Mouse (Mus musculus) embryonic facial prominence, embryonic 15.5 days (tissue): Measurements from ENCODE around the gene 2900011O08Rik. TPM values are rescaled to one million over a fixed set of nuclear protein-coding genes. Genes with fewer than 3 reads are reported as not detected.
"Not testable (repeated sequence)": the region's sequence is repeated elsewhere in the genome, so short reads cannot be mapped to it uniquely, and the experiment has no call there.

ENCODE experiments used
- ATAC-seq: fragments of 200-750 bp; cut with Nextera tagmentation; 2 replicates; pipeline ENCODE4 v1.8.0; 2017; ENCODE audit warnings: low read depth, moderate TSS enrichment; ENCODE audit not compliant: insufficient number of reproducible peaks, low FRiP score, low TSS enrichment
- H3K27ac ChIP-seq: fragments of 300-500 bp; sonication (generic); replicated peaks from 2 replicates; pipeline ENCODE4 v1.5.1; 2015; ENCODE audit warnings: mild to moderate bottlenecking, inconsistent platforms
- H3K27me3 ChIP-seq: fragments of 300-500 bp; sonication (generic); 2 replicates; pipeline ENCODE4 v1.6.1; 2015; ENCODE audit warnings: inconsistent platforms
- H3K36me3 ChIP-seq: fragments of 300-500 bp; sonication (generic); 2 replicates; pipeline ENCODE4 v1.6.1; 2015; ENCODE audit warnings: mild to moderate bottlenecking, inconsistent platforms
- H3K4me1 ChIP-seq: fragments of 300-500 bp; sonication (generic); 2 replicates; pipeline ENCODE4 v1.6.1; 2015; ENCODE audit warnings: inconsistent platforms
- H3K4me2 ChIP-seq: fragments of 300-500 bp; sonication (generic); replicated peaks from 2 replicates; pipeline ENCODE4 v1.6.1; 2015; ENCODE audit warnings: mild to moderate bottlenecking, inconsistent platforms
- H3K4me3 ChIP-seq: fragments of 300-500 bp; sonication (generic); replicated peaks from 2 replicates; pipeline ENCODE4 v1.5.1; 2015; ENCODE audit warnings: mild to moderate bottlenecking, inconsistent platforms
- H3K9ac ChIP-seq: fragments of 300-500 bp; sonication (generic); 2 replicates; pipeline ENCODE4 v1.6.1; 2015; ENCODE audit warnings: inconsistent platforms
- H3K9me3 ChIP-seq: fragments of 300-500 bp; sonication (generic); replicated peaks from 2 replicates; pipeline ENCODE4 v1.6.1; 2016; ENCODE audit warnings: inconsistent platforms
- WGBS: fragments of 180-500 bp; shearing (Covaris S2); methylation state at CpG from one replicate; pipeline ENCODE4 v1.1.7; 2015; 5-methylcytosine and 5-hydroxymethylcytosine counted together
- polyA plus RNA-seq: library from polyadenylated mRNA; unstranded; fragments of >200 nt; fragmentation: Nextera tagmentation; extraction: Ambion mirVana; gene quantifications from 2 replicates; pipeline ENCODE4 v1.2.1, GENCODE M21; 2015

The 2900011O08Rik gene
- polyA plus RNA-seq, 1 experiment from 2014 or later = 3.1 TPM

DNA sequence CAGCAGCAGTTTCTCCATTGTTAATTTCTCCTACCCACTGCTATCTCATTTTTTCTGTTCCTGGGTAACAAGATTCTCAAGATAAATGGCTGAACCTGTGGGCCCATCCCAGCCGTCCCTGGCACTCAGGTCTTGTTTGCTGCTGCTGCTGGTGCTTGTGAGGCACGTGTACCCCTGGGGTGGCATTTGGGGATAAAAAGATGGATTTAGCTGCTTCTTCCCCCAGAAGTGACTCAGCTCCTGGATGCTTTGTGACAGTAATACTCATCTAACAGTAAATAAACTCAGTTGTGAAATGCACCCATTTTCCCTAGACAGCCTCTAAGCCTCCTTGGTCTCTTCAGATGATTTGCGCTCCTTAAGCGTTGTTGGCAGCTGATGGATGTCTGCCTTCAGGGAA lies 46.7 kb downstream of the 2900011O08Rik start:
- Histone ChIP-seq H3K4me3 (no peak overlapping the region), H3K4me1 (no peaks in the 10 kb centered on the region), H3K36me3 (no peaks in the 10 kb centered on the region), H3K4me2 (no peak overlapping the region), H3K27me3 (no peaks in the 10 kb centered on the region), H3K27ac (no peak overlapping the region), H3K9ac (no peak overlapping the region), H3K9me3 (no peaks in the 10 kb centered on the region)
- WGBS = 71% methylated on average over 4 of the region's 4 CpGs
- no peak for ATAC-seq

DNA sequence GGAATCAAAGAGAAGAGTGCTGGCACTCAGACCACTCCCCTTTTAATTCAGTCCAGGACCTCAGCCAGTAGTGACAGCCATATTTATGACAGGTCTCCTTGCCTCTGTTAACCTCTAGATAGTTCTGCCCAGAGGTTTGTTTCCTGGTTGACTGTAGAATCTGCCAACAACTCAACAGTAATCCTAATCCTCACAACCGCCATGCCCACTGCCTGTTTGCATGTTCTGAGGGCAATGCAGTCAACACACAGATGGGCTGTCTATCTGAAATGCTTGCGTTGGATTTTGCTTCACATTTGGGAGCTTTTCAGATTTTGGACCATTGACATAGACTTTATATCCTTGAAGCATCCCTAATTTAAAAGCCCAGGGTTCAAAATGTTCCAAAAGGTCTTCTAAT lies 56.0 kb downstream of the 2900011O08Rik start:
- Histone ChIP-seq H3K27me3 (no peaks in the 10 kb centered on the region), H3K4me1 (no peaks in the 10 kb centered on the region), H3K9me3 (no peaks in the 10 kb centered on the region), H3K36me3 (no peaks in the 10 kb centered on the region), H3K9ac (no peak overlapping the region), H3K4me2 (no peak overlapping the region), H3K27ac (no peak overlapping the region), H3K4me3 (no peak overlapping the region)
- ATAC-seq = no peak
- 91% methylated on average over 2 of the region's 2 CpGs for WGBS

DNA sequence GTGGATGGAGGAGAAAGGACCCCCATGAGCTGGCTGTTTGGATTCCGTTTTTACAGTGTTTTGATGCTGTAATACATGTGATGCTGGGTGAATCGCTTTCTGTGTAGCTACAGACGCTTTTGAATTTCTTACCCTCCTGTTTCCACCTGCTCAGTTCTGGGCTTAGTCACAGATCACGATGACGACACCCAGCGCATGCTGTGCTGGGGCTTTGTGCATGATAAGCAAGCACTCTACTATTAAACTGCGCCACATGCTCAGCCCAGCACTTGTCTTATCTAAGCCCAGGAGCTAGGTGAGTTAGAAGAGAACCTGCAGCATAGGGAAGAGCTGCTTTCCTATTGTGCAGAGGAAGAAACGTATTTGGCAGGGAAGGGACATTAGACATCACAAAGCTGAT lies 58.3 kb downstream of the 2900011O08Rik start:
- H3K27me3 ChIP-seq = no peaks in the 10 kb centered on the region
- no peaks in the 10 kb centered on the region for H3K36me3 ChIP-seq
- H3K27ac ChIP-seq = no peak overlapping the region
- no peak for ATAC-seq
- no peaks in the 10 kb centered on the region for H3K9me3 ChIP-seq
- H3K4me2 ChIP-seq = no peak overlapping the region
- WGBS = 82% methylated on average over 8 of the region's 8 CpGs
- H3K9ac ChIP-seq = no peak overlapping the region
- no peak overlapping the region for H3K4me3 ChIP-seq
- no peaks in the 10 kb centered on the region for H3K4me1 ChIP-seq

DNA sequence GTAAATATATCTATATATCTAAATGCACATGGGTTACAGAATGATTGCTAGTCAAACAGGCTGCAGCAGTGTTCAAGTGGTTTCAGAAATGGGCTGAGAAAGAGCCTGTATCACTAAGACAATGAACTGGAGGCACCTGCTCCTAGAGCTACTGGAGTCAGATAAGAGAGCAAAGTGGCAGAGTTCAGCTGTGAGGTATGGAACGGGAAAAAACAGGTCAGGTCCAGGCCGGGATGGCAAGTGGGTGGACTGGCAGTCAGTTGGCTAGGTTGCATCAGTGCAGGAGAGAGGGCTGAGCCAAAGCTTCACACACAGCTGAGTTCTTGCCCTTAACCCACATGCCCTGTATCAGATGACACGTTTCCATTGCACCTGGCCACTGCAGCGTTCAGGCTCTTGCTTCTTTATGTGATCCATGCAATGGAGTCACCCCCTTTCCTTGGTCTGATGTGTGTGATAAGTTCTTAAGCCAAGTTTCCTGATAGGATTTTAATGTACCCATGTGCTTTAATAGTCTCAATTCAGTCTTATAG lies 59.9 kb downstream of the 2900011O08Rik start:
- 74% methylated on average over 4 of the region's 4 CpGs for WGBS
- H3K9ac ChIP-seq = no peak overlapping the region
- no peak overlapping the region for H3K4me3 ChIP-seq
- H3K27ac ChIP-seq = no peak overlapping the region
- H3K4me1 ChIP-seq = no peaks in the 10 kb centered on the region
- H3K9me3 ChIP-seq = no peaks in the 10 kb centered on the region
- ATAC-seq = no peak
- H3K27me3 ChIP-seq = no peaks in the 10 kb centered on the region
- H3K4me2 ChIP-seq = no peak overlapping the region
- no peaks in the 10 kb centered on the region for H3K36me3 ChIP-seq

DNA sequence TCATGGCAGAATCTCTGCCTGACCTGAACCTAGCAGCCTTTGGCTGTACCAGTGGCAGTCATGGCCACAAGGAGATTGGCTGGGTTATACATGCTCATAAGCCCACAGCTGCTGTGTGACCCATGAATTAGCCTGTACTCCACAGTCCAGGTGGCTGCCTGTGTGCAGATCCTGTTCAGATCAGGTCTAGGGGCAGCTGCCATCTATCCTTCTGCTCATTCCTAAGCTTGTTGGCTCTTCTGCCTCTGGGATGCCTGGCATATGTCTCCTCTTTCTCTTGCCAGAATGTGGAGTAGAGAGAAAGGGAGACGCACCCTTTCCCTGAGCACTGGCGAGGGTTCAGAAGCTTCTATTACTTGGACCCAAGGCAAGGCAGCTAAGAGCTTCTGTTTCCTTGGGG lies 65.8 kb downstream of the 2900011O08Rik start:
- Histone ChIP-seq H3K27ac (no peak overlapping the region), H3K4me2 (no peak overlapping the region), H3K36me3 (no peaks in the 10 kb centered on the region), H3K4me1 (no peaks in the 10 kb centered on the region), H3K9ac (no peak overlapping the region), H3K9me3 (no peaks in the 10 kb centered on the region), H3K4me3 (no peak overlapping the region), H3K27me3 (no peaks in the 10 kb centered on the region)
- no peak for ATAC-seq
- 86% methylated on average over 2 of the region's 2 CpGs for whole genome bisulfite sequencing

DNA sequence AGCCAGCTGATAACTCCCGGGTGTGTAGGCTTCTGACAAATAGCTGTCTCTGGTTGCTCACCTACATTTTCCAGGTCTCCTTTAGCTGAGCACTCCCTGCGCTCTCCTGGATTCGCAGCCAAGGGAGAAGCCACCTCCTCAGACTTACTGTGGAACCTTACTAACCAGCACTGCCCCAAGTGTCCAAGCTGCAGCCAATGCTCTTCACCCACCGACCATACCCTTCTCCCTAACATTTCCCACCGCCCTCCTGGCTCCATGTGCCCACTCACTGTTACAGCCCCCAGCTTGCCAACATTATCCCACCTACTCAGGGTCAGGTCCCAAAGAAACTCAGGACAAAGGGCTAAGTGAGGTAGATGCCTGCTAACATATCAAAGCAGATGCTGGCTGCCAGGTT lies 66.7 kb downstream of the 2900011O08Rik start:
- no peaks in the 10 kb centered on the region for H3K9me3 ChIP-seq
- 84% methylated on average over 5 of the region's 5 CpGs for WGBS

DNA sequence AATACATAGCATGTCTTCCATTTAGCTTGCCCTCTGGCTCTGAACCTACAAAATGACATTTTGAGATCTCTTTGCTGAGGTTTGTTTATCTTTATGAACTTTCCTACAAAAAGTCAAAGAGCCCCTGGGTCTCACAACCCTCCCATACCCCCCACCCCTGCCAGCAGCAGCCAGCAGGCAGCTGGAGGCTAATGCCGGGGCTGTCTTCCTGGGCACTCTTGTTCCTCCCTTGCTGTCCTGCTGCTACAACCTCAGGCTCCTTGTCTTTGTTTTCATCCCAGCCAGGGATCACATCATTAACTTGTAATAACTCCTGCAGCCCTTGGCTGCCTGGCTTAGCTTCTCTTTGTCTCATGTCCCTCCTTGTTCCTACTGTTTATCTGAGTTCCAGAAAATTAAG lies 68.9 kb downstream of the 2900011O08Rik start:
- Histone ChIP-seq H3K9ac (no peak overlapping the region), H3K4me1 (no peaks in the 10 kb centered on the region), H3K27ac (no peak overlapping the region), H3K27me3 (no peaks in the 10 kb centered on the region), H3K36me3 (no peaks in the 10 kb centered on the region), H3K4me3 (no peak overlapping the region), H3K9me3 (no peaks in the 10 kb centered on the region), H3K4me2 (no peak overlapping the region)
- 24% methylated on average over 1 of the region's 1 CpGs for WGBS
- ATAC-seq = no peak

More for the DNA sequence above, 66.7 kb downstream of the 2900011O08Rik start:
- H3K9ac ChIP-seq = no peak overlapping the region
- H3K4me2 ChIP-seq = no peak overlapping the region
- H3K4me1 ChIP-seq = no peaks in the 10 kb centered on the region
- no peak for ATAC-seq
- no peak overlapping the region for H3K4me3 ChIP-seq
- H3K27me3 ChIP-seq = no peaks in the 10 kb centered on the region
- H3K36me3 ChIP-seq = no peaks in the 10 kb centered on the region
- no peak overlapping the region for H3K27ac ChIP-seq

DNA sequence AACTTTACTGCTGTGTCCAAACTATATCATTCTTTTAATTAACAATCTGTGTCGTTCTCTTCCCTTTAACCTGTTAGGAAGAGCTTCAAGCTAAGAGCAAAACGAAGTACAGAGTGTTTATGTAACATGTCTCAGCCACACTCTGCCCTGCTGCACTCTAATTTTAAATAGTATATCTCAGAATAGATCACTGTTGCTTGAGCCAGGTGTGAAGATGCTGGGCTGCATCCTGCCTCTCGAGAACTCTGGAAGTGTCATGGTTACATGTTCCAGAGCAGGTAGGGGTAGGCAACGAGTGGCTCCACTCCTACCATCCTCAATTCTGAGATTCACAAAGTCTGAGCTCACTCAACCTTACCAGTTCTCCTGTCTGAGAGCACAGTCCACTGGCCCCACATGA lies 70.3 kb downstream of the 2900011O08Rik start:
- no peak for ATAC-seq
- H3K4me2 ChIP-seq = no peak overlapping the region

DNA sequence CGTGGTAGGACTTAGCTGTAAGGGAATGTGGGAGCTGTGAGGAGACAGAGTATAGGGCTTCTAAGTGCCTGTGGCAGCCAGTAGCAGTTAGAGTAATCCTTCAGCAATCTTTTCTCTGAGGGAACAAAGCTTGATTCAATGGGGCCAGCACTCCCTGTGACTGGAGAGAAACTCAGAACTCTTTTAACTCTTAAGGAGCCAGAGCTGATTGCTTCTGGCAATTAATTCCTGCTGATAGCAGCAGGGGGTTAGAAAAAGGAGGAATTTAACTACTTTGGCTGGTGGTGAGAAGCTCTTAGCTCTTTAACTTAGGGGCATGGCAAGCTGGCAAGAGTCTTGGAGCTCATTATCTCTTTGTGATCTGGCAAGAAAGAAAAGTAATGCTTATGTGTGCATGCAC lies 72.1 kb downstream of the 2900011O08Rik start:
- Histone ChIP-seq H3K4me3 (no peak overlapping the region), H3K9ac (no peak overlapping the region), H3K27me3 (no peaks in the 10 kb centered on the region), H3K9me3 (no peaks in the 10 kb centered on the region), H3K4me2 (no peak overlapping the region), H3K36me3 (no peaks in the 10 kb centered on the region), H3K4me1 (no peaks in the 10 kb centered on the region), H3K27ac (no peak overlapping the region)
- WGBS = 2% methylated on average over 1 of the region's 1 CpGs
- no peak for ATAC-seq

More for the DNA sequence above, 70.3 kb downstream of the 2900011O08Rik start:
- Histone ChIP-seq H3K9ac (no peak overlapping the region), H3K27me3 (no peaks in the 10 kb centered on the region), H3K9me3 (no peaks in the 10 kb centered on the region), H3K36me3 (no peaks in the 10 kb centered on the region), H3K27ac (no peak overlapping the region), H3K4me3 (no peak overlapping the region), H3K4me1 (no peaks in the 10 kb centered on the region)
- WGBS = 72% methylated on average over 4 of the region's 4 CpGs

DNA sequence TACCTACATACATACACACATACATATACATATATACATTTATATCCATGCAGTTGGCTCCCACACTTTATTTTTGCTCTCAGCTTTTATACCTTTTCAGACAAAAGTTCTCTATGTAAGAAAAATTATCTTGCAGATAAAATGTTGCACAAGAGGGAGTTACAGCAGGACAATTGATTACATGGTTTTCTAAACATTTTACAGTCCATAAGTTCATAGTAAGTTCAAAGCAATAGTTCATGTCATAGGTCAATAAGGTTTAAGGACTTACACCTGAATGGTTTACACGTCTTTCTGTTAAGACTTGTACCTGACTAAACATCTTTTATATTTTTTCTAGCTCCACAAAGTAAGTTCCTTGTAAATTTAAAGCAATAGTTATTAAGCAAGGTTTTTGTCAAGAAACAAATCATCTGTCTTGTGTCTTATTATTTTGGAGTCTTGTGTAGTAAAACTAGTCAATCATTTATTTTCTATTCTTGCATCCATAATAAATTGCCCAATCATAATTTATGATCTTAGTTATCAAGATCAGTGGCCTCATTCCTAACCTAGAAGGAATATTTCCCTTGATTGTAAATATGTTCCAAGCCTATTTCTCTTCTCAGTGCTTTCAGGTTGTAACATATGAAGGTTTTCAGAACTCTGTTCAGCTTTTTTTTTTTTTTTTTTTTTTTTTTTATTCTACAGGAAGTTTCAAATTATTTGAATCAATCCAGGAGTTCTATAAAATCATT lies 72.9 kb downstream of the 2900011O08Rik start:
- no peaks in the 10 kb centered on the region for H3K36me3 ChIP-seq
- 45% methylated on average over 1 of the region's 1 CpGs for WGBS
- H3K27ac ChIP-seq = no peak overlapping the region
- H3K4me3 ChIP-seq = no peak overlapping the region
- H3K9ac ChIP-seq = no peak overlapping the region
- no peaks in the 10 kb centered on the region for H3K9me3 ChIP-seq
- H3K27me3 ChIP-seq = no peaks in the 10 kb centered on the region
- ATAC-seq = no peak
- H3K4me1 ChIP-seq = no peaks in the 10 kb centered on the region
- H3K4me2 ChIP-seq = no peak overlapping the region

DNA sequence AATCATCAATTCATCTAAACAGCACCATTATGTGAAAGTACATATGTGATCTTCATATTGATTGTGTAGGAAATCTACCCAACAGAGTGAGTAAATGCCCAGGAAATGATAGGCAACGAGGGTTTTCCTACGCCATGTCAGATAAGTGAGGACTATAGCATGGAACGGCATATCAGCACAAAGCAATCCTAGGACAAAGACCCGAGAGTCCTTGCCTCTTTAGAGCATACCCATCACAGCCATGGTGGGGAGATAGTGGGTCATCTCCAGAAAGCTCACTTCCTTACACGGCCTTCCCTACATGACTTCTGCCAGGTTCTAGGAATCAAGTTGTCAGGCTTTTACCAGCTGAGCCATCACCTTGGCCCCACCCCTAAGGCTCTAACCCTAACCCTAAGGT lies 73.5 kb downstream of the 2900011O08Rik start:
- no peak for ATAC-seq
- Histone ChIP-seq H3K4me3 (no peak overlapping the region), H3K27me3 (no peaks in the 10 kb centered on the region), H3K4me2 (no peak overlapping the region), H3K27ac (no peak overlapping the region), H3K9me3 (no peaks in the 10 kb centered on the region), H3K36me3 (no peaks in the 10 kb centered on the region), H3K9ac (no peak overlapping the region), H3K4me1 (no peaks in the 10 kb centered on the region)
- WGBS = 76% methylated on average over 5 of the region's 5 CpGs

DNA sequence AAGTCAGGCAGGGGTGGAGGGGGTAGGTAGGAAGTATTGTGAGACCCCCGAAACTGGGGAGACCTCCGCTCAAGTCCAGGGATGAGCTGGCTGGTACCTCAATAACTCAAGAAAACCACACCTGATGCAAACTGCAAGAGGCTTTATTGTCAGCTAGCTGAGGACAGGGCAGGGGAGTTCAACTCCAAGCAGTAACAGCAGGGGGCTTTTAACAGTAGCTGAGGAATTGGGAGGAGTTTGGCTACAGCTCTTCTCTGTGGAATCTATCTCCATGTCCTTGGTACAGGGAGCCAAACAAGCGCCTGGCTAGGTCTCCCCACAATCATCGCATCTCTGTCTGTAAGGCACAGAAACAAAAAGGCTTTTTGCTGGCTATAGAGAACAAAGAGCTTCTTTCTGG lies 80.2 kb downstream of the 2900011O08Rik start:
- H3K9me3 ChIP-seq = not testable (repeated sequence)

More for the DNA sequence above, 80.2 kb downstream of the 2900011O08Rik start:
- H3K9ac ChIP-seq, H3K27ac ChIP-seq, H3K36me3 ChIP-seq, ATAC-seq, H3K4me2 ChIP-seq, H3K4me3 ChIP-seq, H3K4me1 ChIP-seq, H3K27me3 ChIP-seq: not testable (repeated sequence)
- 75% methylated on average over 4 of the region's 4 CpGs for WGBS
